ENCODE assay signal across 11 mouse cellular contexts in genomic region chr15:31673038-31673437, GRCm38 (mm10).
DNase-seq lines count a peak whose midpoint lies in the region; ATAC-seq and TF ChIP-seq lines count a peak whose summit lies in the region.
"Had no signal": no experiment of that assay in that cellular context is flagged by ENCODE, and none has a peak within 500 bp of the region (broad histone marks: within the 10 kb centered on the region; RNA-seq: fewer than 3 reads in every experiment).

No protein-coding gene starts in this region.

- peak; percentile 52 for TF ChIP-seq CTCF in heart, postnatal 0 days (IDR thresholded peaks at IDR 0.05; ENCODE audit: low read depth)

- H3K9ac ChIP-seq in heart, postnatal 0 days (replicated peaks; ENCODE audit: low read depth, low read length): no peak overlapping the region
- no peak overlapping the region for H3K9ac ChIP-seq in midbrain, embryonic 13.5 days (replicated peaks)
- H3K9ac ChIP-seq in midbrain, embryonic 16.5 days (ENCODE audit: low read depth, low read length): no peak overlapping the region

- DNase-seq in heart, postnatal 0 days (ENCODE audit: low spot score): peak; percentile 35
- no peak for DNase-seq in heart, postnatal 10 days
- peak; percentile 17 for DNase-seq in embryo, embryonic 9.5 days (ENCODE audit: extremely low spot score)
- DNase-seq in c-Kit-positive CD71-positive TER-119-positive erythroid progenitor cells, embryonic 14.5 days (ENCODE audit: low spot score): no peak
- DNase-seq in testis, postnatal 10 days (ENCODE audit: low spot score): no peak
- no peak for DNase-seq in ovary, postnatal 14 days (ENCODE audit: low spot score)
- DNase-seq: thymus, adult 18-20 months had no signal

- no peaks in the 10 kb centered on the region for H3K27me3 ChIP-seq in heart, postnatal 0 days (ENCODE audit: control insufficient read depth, insufficient read depth, low read length)
- no peaks in the 10 kb centered on the region for H3K27me3 ChIP-seq in midbrain, embryonic 13.5 days
- H3K27me3 ChIP-seq in midbrain, embryonic 16.5 days (ENCODE audit: control insufficient read depth, insufficient read depth, low read depth, low read length): no peaks in the 10 kb centered on the region

- 39% methylated on average over 5 of the region's 5 CpGs for WGBS in heart, postnatal 0 days
- WGBS in midbrain, embryonic 13.5 days: 49% methylated on average over 5 of the region's 5 CpGs
- WGBS in midbrain, embryonic 16.5 days: 48% methylated on average over 5 of the region's 5 CpGs

- no peak for ATAC-seq in heart, postnatal 0 days (ENCODE audit: insufficient read depth, low read depth)
- 0 out of 2 replicates have a peak, but pooled peaks have one; percentile 37 for ATAC-seq in midbrain, embryonic 13.5 days
- ATAC-seq in midbrain, embryonic 16.5 days: no peak

- no peaks in the 10 kb centered on the region for H3K4me1 ChIP-seq in heart, postnatal 0 days (ENCODE audit: control insufficient read depth, insufficient read depth)
- no peaks in the 10 kb centered on the region for H3K4me1 ChIP-seq in midbrain, embryonic 13.5 days (replicated peaks)
- no peaks in the 10 kb centered on the region for H3K4me1 ChIP-seq in midbrain, embryonic 16.5 days (ENCODE audit: control insufficient read depth, insufficient read depth, low read length)

- H3K4me2 ChIP-seq in heart, postnatal 0 days (ENCODE audit: low read depth, low read length): no peak overlapping the region
- no peak overlapping the region for H3K4me2 ChIP-seq in midbrain, embryonic 13.5 days (replicated peaks)
- H3K4me2 ChIP-seq in midbrain, embryonic 16.5 days (ENCODE audit: low read length): no peak overlapping the region

- no peaks in the 10 kb centered on the region for H3K9me3 ChIP-seq in heart, postnatal 0 days (replicated peaks; ENCODE audit: control insufficient read depth, low read length)
- no peaks in the 10 kb centered on the region for H3K9me3 ChIP-seq in midbrain, embryonic 13.5 days
- H3K9me3 ChIP-seq in midbrain, embryonic 16.5 days (replicated peaks; ENCODE audit: control insufficient read depth, low read length, poor library complexity, severe bottlenecking): no peaks in the 10 kb centered on the region

- intact Hi-C loops in heart, postnatal 10 days (cut with DNase I): loop anchor here (10.0 kb wide), 2 partner anchors 1052 to 1092 kb away; no protein-coding TSS in a partner anchor

- H3K27ac ChIP-seq in heart, postnatal 0 days (ENCODE audit: low read depth): no peak overlapping the region
- H3K27ac ChIP-seq in midbrain, embryonic 13.5 days: no peak overlapping the region
- no peak overlapping the region for H3K27ac ChIP-seq in midbrain, embryonic 16.5 days (ENCODE audit: low read length)

- no peaks in the 10 kb centered on the region for H3K36me3 ChIP-seq in heart, postnatal 0 days (replicated peaks; ENCODE audit: control insufficient read depth, insufficient read depth, low read length)
- H3K36me3 ChIP-seq in midbrain, embryonic 13.5 days: no peaks in the 10 kb centered on the region
- H3K36me3 ChIP-seq in midbrain, embryonic 16.5 days (ENCODE audit: control insufficient read depth, insufficient read depth, low read length): no peaks in the 10 kb centered on the region

- H3K4me3 ChIP-seq in heart, postnatal 0 days (ENCODE audit: low read depth, low read length): no peak overlapping the region
- H3K4me3 ChIP-seq in midbrain, embryonic 13.5 days (replicated peaks): no peak overlapping the region
- no peak overlapping the region for H3K4me3 ChIP-seq in midbrain, embryonic 16.5 days (ENCODE audit: low read depth, low read length)
- H3K4me3 ChIP-seq: erythroblast, embryonic 14.5 days; myocyte had no signal

- TF ChIP-seq EP300 in heart, postnatal 0 days (IDR thresholded peaks at IDR 0.05; ENCODE audit: low read depth): no peak

Comparison
In these comparisons a context has a peak if more than half of its experiments do, and no peak if none do; other contexts are left out.
1. DNase-seq: peak in heart, postnatal 0 days (single experiment) and embryo, embryonic 9.5 days (single experiment); none in heart, postnatal 10 days (0 of 2), c-Kit-positive CD71-positive TER-119-positive erythroid progenitor cells, embryonic 14.5 days (single experiment), testis, postnatal 10 days (single experiment) and ovary, postnatal 14 days (single experiment).